Mouse (Mus musculus): ENCODE results near the gene Samd9l. TPM values are rescaled to one million over a fixed set of nuclear protein-coding genes. Genes with fewer than 3 reads are reported as not detected.
"Not testable (repeated sequence)": the region's sequence is repeated elsewhere in the genome, so short reads cannot be mapped to it uniquely, and the experiment has no call there.

Gene Samd9l
- polyA plus RNA-seq, 1 experiment = 1.2 TPM

- 43% methylated on average over 5 of the region's 5 CpGs for WGBS
- Histone ChIP-seq H3K4me3 (replicated peaks; ENCODE audit: insufficient read depth, low read depth, low read length) (no peak overlapping the region), H3K4me1 (ENCODE audit: control insufficient read depth, insufficient read depth, low read length) (no peaks in the 10 kb centered on the region), H3K27me3 (ENCODE audit: control insufficient read depth, insufficient read depth, low read length) (no peaks in the 10 kb centered on the region), H3K27ac (ENCODE audit: insufficient read depth, low read length) (no peak overlapping the region)
- TF ChIP-seq POLR2A (IDR thresholded peaks at IDR 0.05; ENCODE audit: borderline replicate concordance, insufficient read depth, low read length) (no peak), CTCF (IDR thresholded peaks at IDR 0.05; ENCODE audit: borderline replicate concordance, insufficient read depth, low read depth, low read length) (no peak)
- no peak for DNase-seq
Measured at GRCm38 (mm10) chr6:3341479-3341878, 57.9 kb downstream of the Samd9l start.

- DNase-seq; H3K4me3 ChIP-seq (replicated peaks; ENCODE audit: insufficient read depth, low read depth, low read length); H3K27ac ChIP-seq (ENCODE audit: insufficient read depth, low read length); H3K27me3 ChIP-seq (ENCODE audit: control insufficient read depth, insufficient read depth, low read length); H3K4me1 ChIP-seq (ENCODE audit: control insufficient read depth, insufficient read depth, low read length): not testable (repeated sequence)
- WGBS = 17% methylated on average over 10 of the region's 10 CpGs
Measured at GRCm38 (mm10) chr6:3340928-3341327, 58.4 kb downstream of the Samd9l start.

GRCm38 (mm10) chr6:3339131-3339530 is 60.2 kb downstream of the Samd9l start:
- H3K4me3 ChIP-seq (replicated peaks; ENCODE audit: insufficient read depth, low read depth, low read length); H3K27me3 ChIP-seq (ENCODE audit: control insufficient read depth, insufficient read depth, low read length); H3K27ac ChIP-seq (ENCODE audit: insufficient read depth, low read length); DNase-seq; H3K4me1 ChIP-seq (ENCODE audit: control insufficient read depth, insufficient read depth, low read length): not testable (repeated sequence)
- WGBS = 79% methylated on average over 6 of the region's 6 CpGs

Other genes with a start within 250 kb of the Samd9l start
- 0.33 and 0.70 TPM in 2 replicates for gene Hepacam2, start 98.7 kb upstream of the Samd9l start, polyA plus RNA-seq (2012; rRNA removed)
- gene Vps50, start 98.8 kb upstream of the Samd9l start, polyA plus RNA-seq (2012; rRNA removed) = 28.1 and 29.2 TPM in 2 replicates